Mouse (Mus musculus) mesoderm, embryonic 11.5 days (tissue): ENCODE measurements around the gene Thbs2.

ENCODE experiments used
- DNase-seq: peaks from one replicate; pipeline ENCODE4 v3.0.0-alpha.2; 2012; ENCODE audit warnings: low read depth, low spot score

Gene Thbs2

DNA sequence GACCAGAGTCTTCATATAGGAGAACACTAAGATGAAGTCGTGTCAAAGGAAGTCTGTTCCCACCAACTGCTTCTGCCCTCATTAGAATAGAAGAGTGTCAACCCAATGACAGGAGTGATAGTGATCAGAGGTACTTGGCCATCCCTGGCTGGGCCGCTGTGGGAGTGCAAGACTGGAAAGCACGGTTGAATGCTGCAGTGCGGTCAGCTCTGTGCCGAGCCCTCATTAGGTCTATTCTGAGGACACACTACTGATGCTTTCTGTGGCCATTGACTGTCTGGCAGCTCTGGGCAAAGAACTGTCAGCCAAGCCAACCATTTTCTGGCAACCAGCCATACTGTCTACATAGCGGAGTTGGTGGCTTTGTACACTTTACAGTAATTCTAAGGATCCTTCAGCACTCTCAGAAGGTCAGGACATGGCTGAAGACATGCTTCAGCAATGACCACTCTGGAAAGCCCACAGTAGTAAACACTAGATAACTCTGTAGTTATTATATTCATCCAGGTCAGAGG lies 2.3 kb upstream of the Thbs2 start:
- no peak for DNase-seq

DNA sequence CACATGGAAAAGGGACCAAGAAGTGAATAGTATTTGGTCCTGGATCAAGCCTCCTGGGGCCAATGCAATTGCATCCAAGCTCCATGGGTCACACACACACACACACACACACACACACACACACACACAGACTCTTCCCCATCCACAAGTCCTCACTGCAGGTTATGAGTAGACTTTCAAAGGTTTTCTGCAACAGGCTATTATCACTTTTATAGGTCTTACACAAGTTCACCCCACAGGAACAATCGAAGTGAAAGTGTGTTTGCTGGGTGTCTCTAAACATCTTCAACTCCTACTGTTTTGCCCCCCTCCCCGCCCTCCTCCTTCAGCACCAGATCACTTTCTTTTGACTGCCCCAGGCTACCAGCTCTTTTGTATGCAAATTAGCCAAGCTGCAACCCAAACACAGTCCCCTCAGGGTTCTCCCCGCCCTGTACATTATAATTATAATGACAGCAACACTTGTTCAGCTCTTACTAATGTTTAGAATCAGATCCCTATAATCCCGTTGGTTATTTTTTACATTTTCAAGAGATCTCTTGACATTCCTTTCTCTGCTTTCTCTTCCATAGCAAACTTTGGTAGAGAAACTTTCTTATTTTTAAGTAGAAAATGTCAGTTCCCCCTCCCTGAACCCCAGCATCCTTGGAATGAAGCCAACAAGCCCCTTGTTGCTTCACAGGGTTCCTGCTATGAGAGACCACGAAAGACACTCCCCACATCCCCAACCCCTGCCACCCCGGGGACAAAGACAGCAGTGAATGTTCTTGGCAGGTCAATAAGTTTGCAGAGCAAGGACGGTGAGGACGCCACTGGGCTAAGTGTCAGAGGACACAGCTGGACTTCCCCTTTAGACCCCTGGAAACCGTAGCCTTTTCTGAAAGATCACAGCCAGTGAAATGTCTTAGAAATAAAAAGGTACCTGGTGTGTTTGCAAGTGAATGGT lies 714 bp downstream of the Thbs2 start:
- DNase-seq, result peak; percentile 43

DNA sequence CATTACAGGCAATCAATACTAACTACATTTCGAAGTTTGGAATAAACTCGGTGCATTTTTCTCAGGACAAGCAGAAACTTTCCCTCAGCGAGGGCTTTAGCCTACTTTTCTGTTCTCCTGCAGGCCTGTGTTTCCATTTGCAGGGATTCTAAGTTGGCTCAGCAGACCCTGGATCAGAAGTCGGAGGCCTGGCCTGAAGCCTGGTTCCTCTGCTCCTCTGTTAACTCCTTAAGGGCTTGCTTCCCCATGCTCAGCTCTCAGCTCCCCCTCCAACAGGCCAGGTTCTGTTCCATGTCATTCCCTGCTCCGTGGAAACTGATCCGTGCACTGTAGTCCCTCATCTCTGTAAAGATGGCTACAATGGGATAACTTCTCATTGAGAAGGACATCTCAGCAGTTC lies 2.1 kb downstream of the Thbs2 start:
- no peak for DNase-seq

DNA sequence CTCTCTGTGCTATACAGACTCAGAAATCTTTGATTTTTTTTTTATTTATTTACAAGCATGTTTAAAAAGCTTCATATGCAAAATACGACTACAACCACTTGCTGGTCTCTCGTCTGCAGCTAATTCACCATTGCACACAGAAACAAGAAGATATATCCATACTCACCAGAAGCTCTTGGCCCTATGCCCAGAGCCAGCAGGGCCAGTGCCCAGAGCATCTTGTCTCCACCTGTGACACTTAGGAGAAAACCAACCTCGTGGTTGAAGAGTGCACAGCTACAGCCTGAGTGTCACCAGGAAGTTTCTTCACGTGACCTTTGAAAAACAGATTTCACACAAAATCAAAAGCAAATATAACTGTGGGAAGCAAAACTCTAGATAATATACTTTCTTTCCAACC lies 2.8 kb downstream of the Thbs2 start:
- no peak for DNase-seq

DNA sequence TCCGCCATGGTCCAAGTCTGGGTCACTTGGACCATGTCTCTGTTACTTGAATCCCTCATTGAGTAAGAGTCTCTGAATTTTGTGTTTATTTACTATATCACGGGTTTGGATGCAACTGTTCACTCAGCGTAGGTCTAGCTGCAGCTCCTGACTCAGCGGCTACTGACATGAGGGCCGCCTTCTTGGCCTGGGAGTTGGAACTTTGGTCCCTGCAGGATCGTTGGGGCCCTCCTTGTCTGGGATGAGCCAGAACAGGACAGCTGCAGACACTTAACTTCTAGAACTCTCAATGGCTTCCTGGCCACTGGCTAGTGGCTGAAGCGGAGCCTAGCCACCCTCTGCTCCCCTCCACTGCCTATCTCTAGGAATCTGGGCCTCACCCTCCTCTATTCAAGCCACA lies 11.2 kb downstream of the Thbs2 start:
- no peak for DNase-seq

DNA sequence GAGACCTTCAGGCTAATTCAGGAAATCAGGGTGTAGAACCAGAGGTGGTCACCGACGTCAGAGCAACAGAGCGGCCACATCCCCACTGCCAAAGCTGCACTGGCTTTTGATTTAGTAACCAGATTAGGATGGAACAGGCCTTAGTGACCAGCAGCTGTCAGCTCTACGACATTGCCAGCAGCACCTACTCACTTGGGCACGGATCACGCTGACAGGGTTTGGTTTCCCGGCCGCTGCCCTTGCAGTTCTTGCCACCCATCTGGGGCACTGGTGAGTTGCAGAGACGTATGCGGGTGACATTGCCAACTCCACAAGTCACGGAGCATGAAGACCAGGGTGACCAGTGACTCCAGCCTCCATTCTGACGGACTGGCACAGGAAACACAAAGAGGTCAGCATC lies 13.0 kb downstream of the Thbs2 start:
- DNase-seq, result no peak

DNA sequence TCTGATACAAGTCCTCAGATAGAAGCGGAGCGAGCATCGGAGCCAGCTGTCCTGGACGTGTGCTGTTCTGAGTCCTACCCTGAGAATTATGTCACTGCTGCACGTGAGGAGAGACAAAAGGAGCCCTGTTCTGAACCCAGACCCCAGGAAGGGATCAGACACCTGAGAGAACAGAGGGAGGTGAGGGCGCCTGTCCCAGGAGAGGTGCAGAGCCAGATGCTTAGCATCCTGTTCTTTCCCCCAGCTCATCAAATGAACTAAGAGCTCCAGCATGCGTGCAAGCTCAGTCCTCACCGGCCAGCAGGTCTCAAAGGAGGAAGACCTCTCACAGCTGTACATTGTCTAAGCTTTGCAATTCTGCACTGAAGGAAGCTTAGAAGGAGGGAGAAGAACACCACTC lies 16.8 kb downstream of the Thbs2 start:
- DNase-seq, result no peak

DNA sequence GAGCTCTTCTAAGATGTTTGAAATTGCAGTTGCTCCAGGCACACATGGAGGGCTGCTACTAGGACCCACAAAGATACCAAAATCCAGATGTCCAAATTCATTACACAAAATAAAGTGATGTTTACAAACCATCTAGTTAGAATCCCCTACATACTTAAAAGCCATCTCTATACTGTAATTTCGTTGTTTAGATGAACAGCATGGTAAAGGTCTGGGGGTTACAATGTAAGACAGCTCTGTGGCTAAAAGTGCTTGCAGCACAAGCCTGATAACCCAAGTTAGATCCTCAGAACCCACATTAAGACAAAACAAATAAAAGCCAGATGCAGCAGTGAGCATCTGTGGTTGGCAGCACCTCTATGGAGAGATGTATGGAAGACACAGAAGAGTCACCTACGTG lies 18.5 kb downstream of the Thbs2 start:
- DNase-seq, result no peak

DNA sequence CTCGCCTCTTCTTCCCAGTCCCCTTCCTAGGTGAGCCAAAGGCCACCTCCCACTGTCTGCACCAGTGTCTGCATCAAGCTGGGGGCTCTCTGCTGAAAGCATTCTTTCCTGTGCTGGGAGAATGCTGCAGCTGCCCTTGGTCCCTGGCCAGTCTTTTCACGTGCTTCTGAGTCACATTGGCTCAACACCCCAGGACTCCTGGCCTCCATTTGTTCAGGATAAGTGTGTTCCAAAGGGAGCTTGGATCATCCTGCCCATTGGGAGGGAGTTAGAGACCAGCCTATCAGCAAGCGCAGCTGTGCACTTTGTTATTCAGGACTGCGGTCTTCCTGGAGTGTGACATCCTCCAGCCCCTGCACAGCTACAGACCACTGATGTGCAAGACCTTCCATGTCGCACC lies 21.6 kb downstream of the Thbs2 start:
- no peak for DNase-seq

DNA sequence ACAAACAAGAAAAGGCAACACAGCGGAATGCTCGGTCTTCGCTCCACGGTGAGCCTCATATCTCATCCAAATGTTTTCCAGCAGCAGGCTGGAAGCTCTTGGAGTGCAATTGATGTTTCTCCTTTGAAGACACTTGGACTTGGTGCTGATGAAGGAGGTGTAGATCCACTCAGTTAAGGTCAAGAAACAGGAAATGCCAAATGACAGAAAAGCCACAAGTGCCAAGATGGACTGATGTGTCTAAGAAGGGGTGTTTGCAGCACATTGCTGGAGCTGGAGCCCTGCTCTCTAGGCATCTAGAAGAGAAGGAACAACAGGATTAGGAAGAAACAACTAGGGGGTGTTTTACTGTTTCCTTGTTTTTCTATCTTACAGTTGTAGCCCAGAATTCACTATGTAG lies 26.8 kb downstream of the Thbs2 start:
- no peak for DNase-seq

DNA sequence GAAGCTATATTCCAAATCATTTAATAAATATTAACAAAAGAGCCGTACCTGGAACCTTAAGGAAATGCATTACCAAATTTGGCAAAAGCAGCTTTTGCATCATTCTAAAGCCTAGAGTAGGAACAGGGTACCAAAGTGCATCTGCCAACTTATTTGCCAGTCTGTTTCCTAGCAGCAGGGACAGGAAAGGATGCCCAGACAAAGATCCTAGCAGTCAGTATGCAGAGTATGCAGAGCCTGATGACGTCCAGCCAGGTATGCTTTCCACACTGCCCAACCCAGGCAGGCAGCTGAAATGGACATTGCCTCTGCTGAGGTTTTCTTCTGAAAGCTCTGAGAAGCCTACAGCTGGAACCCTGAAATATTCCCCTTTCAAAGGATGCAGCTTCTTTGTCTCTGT lies 27.6 kb downstream of the Thbs2 start:
- DNase-seq, result no peak

DNA sequence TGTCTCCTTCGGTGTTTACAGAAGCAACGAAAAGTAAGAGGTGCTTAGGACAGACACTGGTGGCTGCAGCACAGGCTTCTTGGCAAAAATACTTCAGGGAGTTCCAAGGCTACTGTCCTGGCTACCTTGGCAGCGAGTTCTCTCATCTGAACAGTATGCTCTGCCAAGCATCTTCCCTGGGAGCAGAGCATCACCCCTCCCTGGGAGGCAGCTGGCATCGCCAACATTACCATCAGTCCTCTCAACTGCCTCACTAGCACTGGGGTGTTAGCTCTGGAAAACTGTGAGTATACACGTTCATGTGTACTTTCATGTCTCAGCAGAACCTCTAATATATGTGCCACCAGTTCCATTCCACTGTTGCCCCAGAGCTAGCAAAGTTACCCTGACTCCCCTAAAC lies 30.7 kb downstream of the Thbs2 start:
- DNase-seq, result no peak

DNA sequence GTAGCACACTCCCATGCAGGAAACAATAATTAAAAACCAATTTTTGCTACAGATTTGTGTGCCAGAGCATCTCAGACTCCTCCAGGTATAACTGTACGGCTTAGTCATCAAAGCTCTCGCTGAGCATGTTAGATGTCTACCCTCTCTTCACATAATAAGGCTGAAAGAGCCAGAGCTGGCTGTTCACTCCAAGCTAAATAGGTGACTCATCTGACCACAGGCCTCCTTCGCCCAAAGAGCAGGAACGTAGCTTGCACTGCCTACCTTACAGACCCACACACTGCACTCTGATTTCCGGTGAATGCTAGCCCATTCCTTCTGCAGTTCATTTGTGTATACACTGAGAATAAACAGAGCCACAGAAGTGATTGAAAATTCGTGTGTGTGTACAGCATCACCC lies 31.6 kb downstream of the Thbs2 start:
- DNase-seq, result no peak

DNA sequence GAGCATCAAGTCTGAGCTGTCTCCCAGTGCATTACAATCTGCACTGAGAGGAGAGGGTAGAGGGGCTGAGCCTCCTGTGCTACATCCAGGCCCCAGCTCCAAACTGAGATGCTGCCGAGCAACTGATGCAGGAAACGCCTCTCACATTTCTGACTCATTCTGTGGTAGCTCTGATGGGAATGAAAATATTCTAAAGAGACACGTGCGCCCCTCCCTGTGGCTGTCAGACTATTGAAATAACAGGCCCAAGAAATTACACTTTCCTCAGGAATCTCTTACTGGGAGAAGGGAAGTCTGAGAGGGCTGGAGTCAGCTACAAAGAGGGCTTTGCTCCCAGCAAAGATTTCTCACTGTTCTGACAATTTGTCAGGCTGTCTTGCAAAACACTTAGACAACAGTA lies 34.3 kb downstream of the Thbs2 start:
- no peak for DNase-seq

DNA sequence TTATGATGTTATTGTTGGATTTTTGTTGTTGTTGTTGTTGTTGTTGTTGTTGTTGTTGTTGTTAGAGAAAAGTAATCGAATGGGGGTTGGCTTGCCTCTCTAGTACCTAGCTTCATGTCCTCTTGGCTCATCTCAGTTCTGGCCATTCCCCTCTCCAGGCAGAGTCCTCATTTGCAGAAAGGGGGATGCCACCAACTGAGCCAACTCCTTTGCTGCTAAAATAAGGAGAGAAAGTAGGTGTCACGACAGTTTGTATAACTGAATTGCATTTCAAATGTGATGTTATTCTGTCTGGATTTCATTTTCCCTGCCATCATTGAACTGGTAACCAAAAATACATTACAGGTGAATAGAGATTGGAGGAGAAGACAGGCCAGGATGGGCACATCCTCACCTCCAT lies 35.9 kb downstream of the Thbs2 start:
- no peak for DNase-seq

DNA sequence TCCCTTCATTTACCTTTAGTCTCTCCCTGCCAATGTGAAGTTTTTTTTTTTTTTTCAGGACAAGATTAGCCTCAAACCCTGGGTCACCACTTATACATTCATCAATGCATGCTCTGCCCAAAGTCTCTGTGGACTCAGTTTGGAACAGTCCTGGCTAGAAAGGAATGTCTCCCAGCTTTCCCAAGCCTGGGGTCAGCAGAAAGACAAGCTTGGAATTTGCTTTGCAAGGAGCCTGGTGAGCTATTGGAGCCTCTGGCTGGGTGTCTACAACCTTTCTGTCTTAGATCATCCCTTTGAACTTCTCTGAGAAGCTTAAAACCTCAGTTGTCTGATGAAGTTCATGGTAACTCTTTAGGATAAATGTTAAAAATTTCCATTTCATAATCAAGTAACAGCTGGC lies 36.9 kb downstream of the Thbs2 start:
- no peak for DNase-seq

DNA sequence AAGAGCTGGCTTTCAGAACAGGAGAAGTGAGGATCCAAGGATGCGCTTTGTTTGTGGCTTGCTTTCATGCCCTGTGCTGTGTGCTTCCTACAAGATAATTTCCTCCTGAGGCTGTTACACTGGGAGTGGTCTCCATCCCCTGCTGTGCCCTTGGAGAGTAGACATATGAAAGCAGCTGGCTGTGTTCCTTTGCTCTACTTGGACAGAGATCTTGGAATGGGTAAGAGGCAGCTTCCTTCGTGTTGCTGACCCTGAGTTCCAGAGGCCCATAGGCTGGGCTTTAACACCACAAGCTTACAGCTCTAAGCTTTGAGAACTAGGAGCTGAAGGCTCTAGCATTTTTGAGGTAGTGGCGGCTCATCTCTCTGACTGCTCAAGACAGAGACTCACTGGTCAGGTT lies 39.1 kb downstream of the Thbs2 start:
- DNase-seq, result no peak

DNA sequence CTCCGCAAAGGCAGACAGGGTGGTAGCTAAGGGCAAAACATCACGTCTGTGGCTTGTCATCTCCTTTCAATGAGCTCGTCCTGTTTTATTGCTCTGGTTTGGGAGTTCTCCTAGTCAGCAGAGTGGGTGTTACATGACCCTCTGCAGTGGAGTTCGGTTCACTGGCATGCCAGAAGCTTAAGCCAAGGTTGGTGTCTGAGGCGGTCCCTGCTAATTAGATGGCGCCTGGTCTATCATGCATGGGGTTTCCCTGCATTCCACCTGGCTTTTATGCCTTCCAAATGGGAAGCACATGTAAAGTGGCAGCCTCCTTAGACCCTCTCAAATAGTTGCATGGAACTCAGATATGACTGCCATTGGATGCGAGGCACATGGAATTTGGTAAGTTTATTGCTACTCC lies 42.0 kb downstream of the Thbs2 start:
- DNase-seq, result no peak

DNA sequence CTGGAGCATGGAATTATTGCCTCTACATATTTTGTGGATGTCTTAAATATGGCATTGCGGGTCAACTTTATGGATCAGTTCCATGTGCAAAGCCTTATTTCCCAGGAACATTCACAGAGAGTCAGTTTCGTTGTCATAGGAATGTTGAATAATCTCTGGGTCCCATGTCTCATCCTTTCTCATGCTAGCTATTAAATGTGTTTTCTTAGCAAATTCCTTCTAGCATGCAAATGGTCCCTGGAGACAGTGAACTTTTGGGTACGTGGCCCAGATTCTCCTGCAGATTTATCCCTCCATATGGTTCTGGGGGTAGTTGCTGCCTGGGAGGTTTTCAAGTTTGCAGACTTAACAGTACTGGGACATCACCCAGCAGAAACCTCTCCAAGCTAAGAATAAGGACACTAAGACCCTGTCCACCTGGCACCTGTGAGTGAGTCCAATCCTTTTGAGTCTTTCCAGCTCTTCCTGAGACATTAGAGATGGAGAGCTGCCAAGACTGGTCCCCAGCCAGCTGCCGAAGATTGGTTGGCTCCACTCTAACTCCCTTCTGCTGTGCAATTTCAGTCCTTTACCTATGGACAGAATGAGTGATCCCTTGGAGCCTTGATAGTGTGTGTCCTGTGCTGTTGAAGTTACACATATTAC lies 45.9 kb downstream of the Thbs2 start:
- DNase-seq, result no peak

DNA sequence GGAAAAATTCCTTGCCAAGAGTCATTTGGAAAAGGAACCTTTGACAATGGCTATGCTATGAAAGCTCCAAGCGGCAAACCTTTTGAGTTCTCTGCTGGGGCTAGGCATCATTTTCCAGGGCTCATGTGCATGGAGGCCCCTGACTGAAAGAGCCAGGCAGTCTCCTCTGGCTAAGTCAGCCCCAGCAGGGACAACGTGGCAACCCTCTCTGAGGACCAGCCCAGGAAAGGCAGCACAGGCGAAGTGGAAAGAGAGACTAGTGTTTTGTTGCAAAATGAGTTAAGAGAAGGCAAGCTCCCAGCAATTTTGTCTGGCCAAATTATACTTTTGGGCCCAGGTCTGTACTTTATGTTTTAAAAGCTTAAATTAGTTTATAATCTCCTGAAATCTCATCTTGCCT lies 50.0 kb downstream of the Thbs2 start:
- DNase-seq, result no peak

DNA sequence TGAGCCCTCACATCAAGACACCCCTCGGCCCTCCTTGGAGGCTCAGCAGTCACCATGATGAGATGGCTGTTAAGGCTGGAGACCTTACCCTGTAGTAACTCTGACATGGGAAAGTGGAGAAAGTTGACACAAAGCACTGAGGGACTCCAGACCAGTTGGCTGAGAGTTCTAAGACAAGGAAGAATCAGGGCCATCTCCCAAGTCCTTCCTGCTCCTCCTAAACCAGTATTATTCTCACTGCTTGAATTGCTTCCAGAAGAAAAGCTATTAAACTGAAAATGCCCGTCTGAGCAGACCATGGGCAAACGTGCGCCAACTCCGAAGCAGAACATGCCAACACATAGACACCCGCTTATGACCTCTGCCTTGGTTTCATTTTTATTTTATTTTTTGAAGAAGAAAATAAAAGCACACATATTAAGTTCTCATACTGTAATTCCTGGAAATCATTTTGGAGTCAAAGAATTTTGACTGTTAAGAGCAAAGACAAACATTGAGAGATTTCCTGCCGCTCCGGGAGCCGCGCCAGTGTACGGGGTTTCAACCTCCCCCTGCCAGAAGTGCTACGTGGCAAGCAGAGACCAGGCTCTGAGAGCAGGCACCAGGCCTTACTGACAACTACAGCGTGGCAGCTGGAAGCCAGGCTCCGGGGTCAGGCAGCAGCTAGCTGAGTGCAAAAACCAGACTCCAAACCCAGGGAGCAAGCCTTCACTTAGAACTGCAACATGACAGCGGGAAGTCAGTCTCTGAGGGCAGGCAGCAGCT lies 53.5 kb downstream of the Thbs2 start:
- no peak for DNase-seq

DNA sequence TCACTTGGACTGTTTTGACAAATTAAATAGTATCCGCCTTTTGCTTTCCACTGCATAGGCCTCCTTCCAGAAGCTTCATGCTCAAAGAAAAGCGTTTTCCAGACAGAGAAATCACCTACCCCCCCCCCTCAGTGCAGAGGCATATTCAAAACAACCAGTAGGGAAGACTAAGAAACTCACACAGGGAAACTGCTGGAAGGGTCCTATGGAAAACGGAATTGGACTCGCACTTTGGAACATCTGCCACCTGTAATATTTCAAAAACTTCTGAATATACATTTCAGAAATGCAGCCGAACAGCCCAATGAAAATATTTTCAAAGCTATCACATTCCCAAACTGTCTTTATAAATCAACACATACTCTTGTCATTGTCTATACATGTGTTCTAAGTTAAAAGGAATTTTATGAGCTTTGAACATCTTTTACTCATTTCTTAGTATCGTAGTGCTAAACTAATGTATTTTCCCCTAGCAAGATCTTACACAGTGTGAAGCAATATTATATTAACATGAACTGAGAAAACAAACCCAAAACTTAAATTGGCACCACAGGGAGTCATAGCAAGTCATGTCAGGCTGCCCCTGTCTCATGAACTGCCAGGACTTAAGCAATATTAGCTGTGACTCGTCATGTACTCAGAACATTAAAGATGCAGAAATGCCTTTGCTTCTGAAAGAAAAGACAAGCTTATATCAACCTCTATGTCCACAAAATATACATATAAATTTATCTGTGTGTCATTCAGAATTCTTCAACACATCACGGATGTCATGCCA lies 58.3 kb downstream of the Thbs2 start:
- no peak for DNase-seq
